Mouse (Mus musculus): ENCODE measurements around the gene Adcy2. TPM values are rescaled to one million over a fixed set of nuclear protein-coding genes. Genes with fewer than 3 reads are reported as not detected.

The Adcy2 gene
- total RNA-seq, 2 experiments from 2014 or later, result not detected

DNA sequence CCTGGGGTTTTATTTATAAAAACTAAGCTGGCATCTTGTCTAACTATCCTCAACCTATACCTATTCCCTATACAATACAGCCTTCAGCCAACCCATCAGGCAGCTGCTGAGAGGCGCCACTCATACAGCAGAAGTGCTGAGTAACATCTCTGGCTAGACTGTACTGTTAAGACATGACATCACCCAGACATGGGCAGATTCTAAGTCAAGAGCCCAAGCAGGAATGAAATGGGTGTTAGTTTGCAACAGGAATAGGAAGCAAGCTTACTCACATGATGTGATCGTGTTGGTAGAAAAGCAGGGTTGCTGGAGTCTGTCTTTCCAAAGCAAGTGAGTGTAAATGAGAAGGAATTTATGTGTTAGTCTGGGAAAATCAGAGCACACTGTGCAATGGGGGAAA lies 18.3 kb downstream of the Adcy2 start:
- no peak for ATAC-seq (replicated peaks; ENCODE audit: low FRiP score, poor library complexity, severe bottlenecking)

DNA sequence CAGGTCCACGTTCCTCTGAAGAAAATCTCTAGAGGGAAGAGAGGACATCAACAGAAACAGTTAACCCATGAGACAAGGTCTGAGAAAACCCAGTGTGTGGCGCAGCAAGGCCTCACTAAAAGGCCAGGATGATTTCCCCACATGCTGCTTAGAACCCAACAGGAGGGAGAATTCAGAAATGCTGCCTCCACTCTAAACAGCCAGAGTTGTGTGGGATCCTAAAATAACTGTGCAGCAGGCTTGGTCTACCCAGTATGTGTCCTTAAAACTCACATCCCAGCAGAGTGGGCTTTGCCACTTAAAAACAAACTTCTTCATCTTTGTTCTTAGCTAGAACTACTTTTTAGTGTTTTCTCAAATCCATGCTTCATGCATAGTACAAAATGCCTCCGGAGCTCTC lies 26.2 kb downstream of the Adcy2 start:
- ATAC-seq (replicated peaks; ENCODE audit: low FRiP score, poor library complexity, severe bottlenecking), result no peak

- ATAC-seq (replicated peaks; ENCODE audit: low FRiP score, poor library complexity, severe bottlenecking), result no peak
These were observed 37.8 kb downstream of the Adcy2 start for GRCm38 (mm10) chr13:68961580-68961979.

DNA sequence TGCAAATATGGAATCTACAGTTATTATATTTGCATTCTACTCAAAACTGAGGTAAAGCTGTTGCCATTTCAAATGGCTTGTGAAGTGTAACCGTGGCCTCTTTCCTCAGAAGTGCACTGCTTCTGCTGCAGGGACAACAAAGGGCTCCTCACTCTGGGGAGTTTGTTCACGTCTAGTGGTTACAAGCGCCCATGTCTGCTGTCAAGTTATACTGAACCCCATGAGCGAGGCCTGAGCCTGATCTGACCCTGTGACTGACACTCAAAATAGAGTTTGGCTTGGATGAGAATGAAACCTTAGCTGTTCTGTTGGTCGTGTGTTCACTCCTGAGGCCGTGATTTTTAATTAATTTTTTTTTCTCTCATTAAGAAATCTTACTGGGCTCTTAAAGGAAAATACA lies 38.8 kb downstream of the Adcy2 start:
- ATAC-seq (replicated peaks; ENCODE audit: low FRiP score, poor library complexity, severe bottlenecking), result no peak

GRCm38 (mm10) chr13:68959406-68959805 lies 39.9 kb downstream of the Adcy2 start:
- ATAC-seq (replicated peaks; ENCODE audit: low FRiP score, poor library complexity, severe bottlenecking), result no peak

- ATAC-seq (replicated peaks; ENCODE audit: low FRiP score, poor library complexity, severe bottlenecking), result no peak
These were observed 56.6 kb downstream of the Adcy2 start for GRCm38 (mm10) chr13:68942735-68943134.

DNA sequence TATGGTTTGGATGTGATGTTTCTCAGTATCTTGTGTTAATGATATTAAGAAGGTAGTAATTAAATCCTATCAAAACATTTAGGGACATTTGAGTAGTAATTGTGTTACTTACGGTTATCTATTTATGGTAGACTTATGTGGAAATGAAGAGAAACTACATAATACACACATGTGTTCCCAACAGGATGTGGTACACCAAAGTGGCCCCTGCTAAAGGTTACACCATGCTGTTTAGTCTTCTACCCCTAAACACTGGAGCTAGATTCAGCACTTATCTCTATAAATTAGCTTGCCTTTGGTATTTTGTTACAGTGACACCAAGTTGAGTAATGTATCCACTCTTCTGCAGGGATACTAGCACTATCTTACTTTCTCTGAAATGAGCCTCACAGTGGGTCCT lies 57.9 kb downstream of the Adcy2 start:
- ATAC-seq (replicated peaks; ENCODE audit: low FRiP score, poor library complexity, severe bottlenecking), result no peak

GRCm38 (mm10) chr13:68932283-68932647 lies 67.1 kb downstream of the Adcy2 start:
- ATAC-seq (replicated peaks; ENCODE audit: low FRiP score, poor library complexity, severe bottlenecking), result no peak

DNA sequence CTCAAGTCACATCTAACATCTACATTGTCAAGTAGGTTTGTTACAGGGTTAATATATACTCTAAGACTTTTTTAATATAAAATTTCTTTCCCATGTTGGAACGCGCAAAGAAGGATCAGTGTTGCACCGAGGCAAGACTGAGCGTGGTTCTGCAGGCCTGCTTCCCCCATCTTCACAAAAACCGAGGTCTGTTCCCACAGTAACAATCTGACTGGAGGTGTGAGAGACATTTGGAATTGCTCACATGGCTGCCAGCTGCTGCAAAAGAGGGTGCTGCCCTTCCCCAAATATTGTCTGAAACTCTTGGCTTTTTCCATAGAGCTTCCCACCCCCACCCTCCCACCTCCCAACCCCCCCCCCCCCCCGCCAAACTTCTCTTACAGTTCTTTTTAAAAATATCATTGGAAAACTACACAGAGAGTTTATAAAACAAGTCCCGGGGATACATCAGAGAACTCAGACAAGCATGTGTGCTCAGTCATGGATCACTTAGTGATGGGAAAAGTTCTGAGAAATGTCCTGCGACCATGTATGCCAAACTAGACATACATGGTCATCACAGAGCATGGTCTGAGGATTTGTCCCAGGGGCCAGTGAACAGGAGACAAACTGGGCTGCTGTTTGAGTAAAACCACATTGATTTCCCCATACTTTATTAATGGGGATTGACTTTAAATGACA lies 67.6 kb downstream of the Adcy2 start:
- ATAC-seq (replicated peaks; ENCODE audit: low FRiP score, poor library complexity, severe bottlenecking), result no peak

DNA sequence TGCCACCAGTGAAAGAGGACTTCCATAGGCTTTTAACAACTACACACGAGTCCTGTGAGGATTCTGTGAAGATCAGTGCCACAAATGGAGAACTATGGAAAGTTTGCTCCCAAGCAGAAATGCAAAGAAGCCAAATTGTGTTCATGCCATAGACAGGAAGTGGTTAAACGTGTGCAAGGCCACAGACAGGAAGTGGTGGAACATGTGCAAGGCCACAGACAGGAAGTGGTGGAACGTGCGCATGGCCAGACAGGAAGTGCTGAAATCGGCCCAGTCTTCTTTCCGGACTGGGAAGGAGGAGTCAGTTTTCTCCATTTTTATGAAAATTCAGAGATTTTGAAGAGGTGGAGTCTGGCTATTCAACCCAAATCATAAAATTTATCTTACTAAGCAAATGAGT lies 70.9 kb downstream of the Adcy2 start:
- ATAC-seq (replicated peaks; ENCODE audit: low FRiP score, poor library complexity, severe bottlenecking), result no peak

DNA sequence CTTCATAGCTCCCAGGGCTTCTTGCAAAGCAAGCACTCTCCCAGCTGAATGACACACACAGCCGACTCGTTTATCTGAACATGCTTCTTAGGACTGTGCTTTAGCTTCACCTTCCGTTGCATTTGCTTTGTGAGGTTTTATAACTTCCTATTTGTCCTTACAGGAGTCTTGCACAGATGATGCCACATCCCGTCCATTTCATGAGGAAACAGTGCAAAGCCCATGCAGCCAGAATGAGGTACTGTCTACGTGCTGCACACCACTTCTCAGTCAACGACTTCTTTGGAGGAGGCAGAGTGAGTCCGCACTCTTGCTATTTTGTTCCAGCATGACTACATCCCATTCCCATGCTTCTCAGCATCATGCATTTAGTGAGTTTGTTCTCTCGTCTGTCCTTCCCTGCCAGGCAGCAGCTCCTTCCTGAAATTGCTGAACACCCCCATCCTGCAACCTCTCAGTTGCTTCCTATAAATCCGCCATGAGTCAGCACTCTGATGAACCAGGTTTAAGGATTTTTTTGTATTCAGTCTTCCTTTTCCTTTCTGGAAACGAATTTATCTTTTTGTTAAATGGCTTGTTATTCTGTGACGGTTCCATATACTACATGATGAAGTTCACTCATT lies 85.6 kb downstream of the Adcy2 start:
- no peak for ATAC-seq (replicated peaks; ENCODE audit: low FRiP score, poor library complexity, severe bottlenecking)

GRCm38 (mm10) chr13:68906667-68907066 lies 92.7 kb downstream of the Adcy2 start:
- ATAC-seq (replicated peaks; ENCODE audit: low FRiP score, poor library complexity, severe bottlenecking), result no peak

- ATAC-seq (replicated peaks; ENCODE audit: low FRiP score, poor library complexity, severe bottlenecking), result no peak
These were observed 96.6 kb downstream of the Adcy2 start for GRCm38 (mm10) chr13:68902708-68903107.

GRCm38 (mm10) chr13:68889929-68890593 lies 109.3 kb downstream of the Adcy2 start:
- ATAC-seq (replicated peaks; ENCODE audit: low FRiP score, poor library complexity, severe bottlenecking), result no peak

DNA sequence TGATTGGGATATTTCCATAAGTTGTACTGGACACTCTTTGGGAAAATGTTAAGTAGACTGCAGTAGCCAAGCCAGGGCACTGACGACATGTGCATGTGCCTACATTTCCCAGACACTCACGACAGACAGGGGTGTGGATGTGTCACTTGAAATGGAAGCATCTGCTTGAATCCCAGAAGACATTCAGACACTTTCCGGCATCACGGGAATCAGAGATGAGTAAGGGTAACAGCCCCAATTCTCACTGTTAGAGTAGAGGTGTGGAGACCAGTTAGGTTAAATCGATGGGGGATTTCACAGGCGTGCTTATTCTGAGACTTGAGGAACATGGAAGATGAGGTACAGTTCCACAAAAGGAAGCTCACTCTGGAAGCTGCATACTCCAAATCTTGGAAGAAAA lies 130.6 kb downstream of the Adcy2 start:
- no peak for ATAC-seq (replicated peaks; ENCODE audit: low FRiP score, poor library complexity, severe bottlenecking)

- ATAC-seq (replicated peaks; ENCODE audit: low FRiP score, poor library complexity, severe bottlenecking), result no peak
These were observed 131.2 kb downstream of the Adcy2 start for GRCm38 (mm10) chr13:68867940-68868655.

GRCm38 (mm10) chr13:68860036-68860435 lies 139.3 kb downstream of the Adcy2 start:
- no peak for ATAC-seq (replicated peaks; ENCODE audit: low FRiP score, poor library complexity, severe bottlenecking)

DNA sequence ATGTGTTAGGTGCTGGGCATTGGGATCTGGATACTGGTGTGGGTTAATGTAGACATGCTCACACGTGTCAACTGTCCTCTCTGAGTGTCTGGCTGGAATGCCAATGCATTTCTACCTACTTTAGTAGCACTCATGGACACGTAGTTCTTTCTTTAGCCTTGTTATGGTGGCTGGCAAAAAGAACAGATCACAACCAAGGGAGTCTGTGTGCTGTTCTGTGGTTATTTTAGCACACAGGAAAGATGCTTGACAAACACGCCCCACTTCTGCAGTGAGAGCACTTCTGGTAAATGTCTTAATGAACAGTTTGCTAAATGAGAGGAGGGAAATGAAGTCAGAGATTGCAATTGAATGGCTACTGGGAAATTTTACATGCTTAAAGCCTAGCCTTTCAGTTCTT lies 151.1 kb downstream of the Adcy2 start:
- no peak for ATAC-seq (replicated peaks; ENCODE audit: low FRiP score, poor library complexity, severe bottlenecking)

DNA sequence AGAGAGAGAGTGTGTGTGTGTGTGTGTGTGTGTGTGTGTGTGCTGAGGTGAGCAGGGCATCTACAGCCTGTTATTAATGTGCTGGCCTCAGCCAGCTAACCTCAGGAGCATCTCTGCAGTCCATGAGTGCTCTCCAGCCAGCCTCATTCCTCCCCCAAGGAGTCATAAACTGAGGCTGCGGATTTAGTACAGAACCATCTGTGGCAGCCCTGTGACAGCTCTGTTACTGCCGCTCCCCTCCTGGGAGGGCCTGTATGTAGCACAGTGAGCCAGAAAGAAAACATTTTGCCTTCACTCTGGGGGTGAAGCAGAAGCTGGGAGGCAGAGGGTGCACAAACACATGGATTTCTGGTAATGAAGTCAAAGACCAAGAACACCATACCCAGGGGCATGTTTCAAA lies 159.8 kb downstream of the Adcy2 start:
- no peak for ATAC-seq (replicated peaks; ENCODE audit: low FRiP score, poor library complexity, severe bottlenecking)

- no peak for ATAC-seq (replicated peaks; ENCODE audit: low FRiP score, poor library complexity, severe bottlenecking)
These were observed 163.2 kb downstream of the Adcy2 start for GRCm38 (mm10) chr13:68836183-68836582.
